Mouse (Mus musculus) heart, embryonic 11.5 days (tissue): ENCODE results near the gene Atpaf2. TPM values are rescaled to one million over a fixed set of nuclear protein-coding genes. Genes with fewer than 3 reads are reported as not detected.

Experiments
- ATAC-seq: fragments of 200-750 bp; cut with Nextera tagmentation; replicated peaks from 2 replicates; pipeline ENCODE4 v1.8.0; 2017; ENCODE audit warnings: moderate library complexity; ENCODE audit not compliant: insufficient number of reproducible peaks, low FRiP score, low TSS enrichment
- H3K27ac ChIP-seq: fragments of 300-500 bp; sonication (generic); 2 replicates; pipeline ENCODE4 v1.5.1; 2014; ENCODE audit warnings: mild to moderate bottlenecking, low read depth, low read length
- H3K27me3 ChIP-seq: fragments of 300-500 bp; sonication (generic); 2 replicates; pipeline ENCODE4 v1.6.1; 2014; ENCODE audit warnings: mild to moderate bottlenecking, low read length, mixed read lengths; ENCODE audit not compliant: control insufficient read depth, insufficient read depth
- H3K36me3 ChIP-seq: fragments of 300-500 bp; sonication (generic); 2 replicates; pipeline ENCODE4 v1.6.1; 2014; ENCODE audit warnings: mild to moderate bottlenecking, low read length, moderate library complexity, mixed read lengths; ENCODE audit not compliant: control insufficient read depth, insufficient read depth
- H3K4me1 ChIP-seq: fragments of 300-500 bp; sonication (generic); 2 replicates; pipeline ENCODE4 v1.6.1; 2014; ENCODE audit warnings: low read length; ENCODE audit not compliant: control insufficient read depth, insufficient read depth
- H3K4me2 ChIP-seq: fragments of 300-500 bp; sonication (generic); 2 replicates; pipeline ENCODE4 v1.6.1; 2014; ENCODE audit warnings: mild to moderate bottlenecking, moderate library complexity
- H3K4me3 ChIP-seq: fragments of 300-500 bp; sonication (generic); 2 replicates; pipeline ENCODE4 v1.5.1; 2014; ENCODE audit warnings: low read depth, low read length
- H3K9ac ChIP-seq: fragments of 300-500 bp; sonication (generic); 2 replicates; pipeline ENCODE4 v1.6.1; 2014; ENCODE audit warnings: mild to moderate bottlenecking, low read depth, low read length, moderate library complexity
- H3K9me3 ChIP-seq: fragments of 300-500 bp; sonication (generic); replicated peaks from 2 replicates; pipeline ENCODE4 v1.6.1; 2016; ENCODE audit warnings: low read length; ENCODE audit not compliant: control insufficient read depth
- WGBS: fragments of 180-500 bp; shearing (Covaris S2); extraction: QIAGEN DNeasy Blood & Tissue Kit; methylation state at CpG from one replicate; pipeline ENCODE4 v1.1.7; 2014; ENCODE audit not compliant: insufficient replicate concordance; 5-methylcytosine and 5-hydroxymethylcytosine counted together
- polyA plus RNA-seq: library from polyadenylated mRNA; unstranded; fragments of >200 nt; fragmentation: Nextera tagmentation; extraction: Ambion mirVana; gene quantifications from 2 replicates; pipeline ENCODE4 v1.2.1, GENCODE M21; 2014

Gene Atpaf2
- polyA plus RNA-seq = 52.2 and 52.9 TPM in 2 replicates

- H3K9ac ChIP-seq = peak within 1 kb of the TSS; percentile 95
- peak; percentile 49 for ATAC-seq
- H3K27ac ChIP-seq = peak within 1 kb of the TSS; percentile 89
- peaks cover 21% of the 10 kb centered on the region for H3K4me1 ChIP-seq
- peak within 1 kb of the TSS; percentile 86 for H3K4me2 ChIP-seq
- no peaks in the 10 kb centered on the region for H3K27me3 ChIP-seq
- H3K4me3 ChIP-seq = peak within 1 kb of the TSS; percentile 79
- WGBS = under 1% methylated on average over 39 of the region's 39 CpGs
- no peaks in the 10 kb centered on the region for H3K9me3 ChIP-seq
- no peaks in the 10 kb centered on the region for H3K36me3 ChIP-seq
These were observed at the start of gene Atpaf2 for GRCm38 (mm10) chr11:60417717-60418472. Gene Atpaf2, minus strand, starts transcription at chr11:60418457.

- H3K27me3 ChIP-seq = no peaks in the 10 kb centered on the region
- no peak overlapping the region for H3K4me2 ChIP-seq
- no peak for ATAC-seq
- WGBS = 88% methylated on average over 2 of the region's 2 CpGs
- no peak overlapping the region for H3K27ac ChIP-seq
- H3K9ac ChIP-seq = no peak overlapping the region
- peaks cover 39% of the 10 kb centered on the region for H3K36me3 ChIP-seq
- no peak overlapping the region for H3K4me3 ChIP-seq
- H3K4me1 ChIP-seq = no peaks in the 10 kb centered on the region
- H3K9me3 ChIP-seq = no peaks in the 10 kb centered on the region
These were observed 47.7 kb upstream of the Atpaf2 start for GRCm38 (mm10) chr11:60465943-60466380.

- Histone ChIP-seq H3K27me3 (no peaks in the 10 kb centered on the region), H3K9me3 (no peaks in the 10 kb centered on the region), H3K9ac (no peak overlapping the region), H3K4me3 (no peak overlapping the region), H3K4me1 (peaks cover 10% of the 10 kb centered on the region), H3K4me2 (no peak overlapping the region), H3K36me3 (peaks cover 22% of the 10 kb centered on the region), H3K27ac (no peak overlapping the region)
- 92% methylated on average over 1 of the region's 1 CpGs for WGBS
- ATAC-seq = no peak
These were observed 39.7 kb upstream of the Atpaf2 start for GRCm38 (mm10) chr11:60457973-60458372.

- ATAC-seq = no peak
- H3K4me2 ChIP-seq = peak overlapping the region; percentile 96
These were observed 36.5 kb upstream of the Atpaf2 start for GRCm38 (mm10) chr11:60454745-60455087.

GRCm38 (mm10) chr11:60454080-60454744, 36.0 kb upstream of the Atpaf2 start, which contains the start of gene Drg2:
Gene Drg2, plus strand, starts transcription at chr11:60454591.
- ATAC-seq = peak; percentile 78; the same call in 1 of the 2 replicates
- peaks cover 8% of the 10 kb centered on the region for H3K36me3 ChIP-seq
- H3K9ac ChIP-seq = peak within 1 kb of the TSS; percentile 86
- WGBS = 5% methylated on average over 27 of the region's 27 CpGs
- peak within 1 kb of the TSS; percentile 86 for H3K4me3 ChIP-seq
- peak within 1 kb of the TSS; percentile 41; the same call in 1 of the 2 replicates for H3K27ac ChIP-seq
- H3K27me3 ChIP-seq = no peaks in the 10 kb centered on the region
- H3K9me3 ChIP-seq = no peaks in the 10 kb centered on the region
- peak within 1 kb of the TSS; percentile 96 for H3K4me2 ChIP-seq
- peaks cover 10% of the 10 kb centered on the region for H3K4me1 ChIP-seq

More at GRCm38 (mm10) chr11:60454745-60455087, 36.5 kb upstream of the Atpaf2 start:
- no peaks in the 10 kb centered on the region for H3K9me3 ChIP-seq
- H3K4me1 ChIP-seq = peaks cover 10% of the 10 kb centered on the region
- no peaks in the 10 kb centered on the region for H3K27me3 ChIP-seq
- H3K4me3 ChIP-seq = peak overlapping the region; percentile 86
- WGBS = under 1% methylated on average over 17 of the region's 17 CpGs
- peak overlapping the region; percentile 86 for H3K9ac ChIP-seq
- peak overlapping the region; percentile 41; the same call in 1 of the 2 replicates for H3K27ac ChIP-seq
- H3K36me3 ChIP-seq = peaks cover 8% of the 10 kb centered on the region

- H3K36me3 ChIP-seq = peaks cover 7% of the 10 kb centered on the region; the same call in 1 of the 2 replicates
- WGBS = 73% methylated on average over 4 of the region's 4 CpGs
- H3K27ac ChIP-seq = no peak overlapping the region
- no peak overlapping the region for H3K4me2 ChIP-seq
- no peak overlapping the region for H3K4me3 ChIP-seq
- no peak for ATAC-seq
- H3K9ac ChIP-seq = no peak overlapping the region
- no peaks in the 10 kb centered on the region for H3K4me1 ChIP-seq
- H3K27me3 ChIP-seq = no peaks in the 10 kb centered on the region
- H3K9me3 ChIP-seq = no peaks in the 10 kb centered on the region
These were observed 25.8 kb upstream of the Atpaf2 start for GRCm38 (mm10) chr11:60444007-60444406.

- peaks cover 10% of the 10 kb centered on the region; the same call in 1 of the 2 replicates for H3K36me3 ChIP-seq
- H3K9ac ChIP-seq = no peak overlapping the region
- H3K4me2 ChIP-seq = no peak overlapping the region
- no peak overlapping the region for H3K27ac ChIP-seq
- no peak overlapping the region for H3K4me3 ChIP-seq
- H3K4me1 ChIP-seq = no peaks in the 10 kb centered on the region
- 83% methylated on average over 6 of the region's 6 CpGs for WGBS
- H3K9me3 ChIP-seq = no peaks in the 10 kb centered on the region
- H3K27me3 ChIP-seq = no peaks in the 10 kb centered on the region
- ATAC-seq = no peak
These were observed 24.6 kb upstream of the Atpaf2 start for GRCm38 (mm10) chr11:60442896-60443295.

- no peak for ATAC-seq
- Histone ChIP-seq H3K27me3 (no peaks in the 10 kb centered on the region), H3K36me3 (peaks cover 15% of the 10 kb centered on the region), H3K27ac (no peak overlapping the region), H3K9me3 (no peaks in the 10 kb centered on the region), H3K4me1 (no peaks in the 10 kb centered on the region), H3K9ac (no peak overlapping the region), H3K4me2 (no peak overlapping the region), H3K4me3 (no peak overlapping the region)
- WGBS = 49% methylated on average over 7 of the region's 7 CpGs
These were observed 21.9 kb upstream of the Atpaf2 start for GRCm38 (mm10) chr11:60440176-60440575.
